Mouse (Mus musculus): ENCODE results near the gene Gabrb3.

Gabrb3 gene

DNA sequence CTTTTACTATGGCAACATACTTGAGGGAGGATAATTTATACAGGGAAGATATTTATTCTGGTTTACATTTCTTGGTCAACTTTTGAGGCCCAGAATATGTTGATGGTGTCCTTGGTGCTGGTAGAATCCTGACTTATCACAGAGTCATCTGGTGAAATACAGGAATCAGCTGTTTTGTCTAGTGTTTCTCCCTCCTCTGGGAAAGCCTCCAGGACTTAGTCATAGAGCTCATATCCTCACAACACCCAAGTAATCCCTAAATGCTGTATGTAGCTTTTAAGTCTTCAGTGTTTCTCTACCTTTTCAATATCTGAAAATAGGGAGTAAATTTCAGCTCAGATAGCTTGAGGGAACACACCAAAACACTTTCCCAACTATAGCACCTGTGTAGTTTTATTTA, 292.2 kb downstream of the Gabrb3 start:
- DNase-seq, result no peak

DNA sequence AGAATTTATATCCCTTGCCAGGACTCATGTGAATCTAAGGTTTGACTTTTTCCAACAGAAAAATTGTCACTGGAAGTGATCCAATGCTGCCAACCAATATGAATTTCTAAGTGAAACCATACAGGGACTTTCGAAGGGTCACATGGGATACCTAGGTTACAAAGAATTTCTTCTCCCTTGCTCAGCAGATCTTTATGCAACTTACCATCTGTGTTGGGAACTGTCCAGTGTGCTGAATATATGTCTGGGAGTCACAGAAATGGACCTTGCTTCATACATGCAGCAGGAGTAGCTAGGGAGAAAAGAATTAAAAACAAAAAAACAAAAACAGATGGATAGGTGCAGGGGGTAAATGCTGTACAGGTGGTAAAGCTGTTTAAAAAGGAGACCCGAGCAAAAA, 327.3 kb downstream of the Gabrb3 start:
- no peak for DNase-seq

- no peak for DNase-seq
Observed at GRCm38 (mm10) chr7:57760466-57760865, 341.0 kb downstream of the Gabrb3 start.

DNA sequence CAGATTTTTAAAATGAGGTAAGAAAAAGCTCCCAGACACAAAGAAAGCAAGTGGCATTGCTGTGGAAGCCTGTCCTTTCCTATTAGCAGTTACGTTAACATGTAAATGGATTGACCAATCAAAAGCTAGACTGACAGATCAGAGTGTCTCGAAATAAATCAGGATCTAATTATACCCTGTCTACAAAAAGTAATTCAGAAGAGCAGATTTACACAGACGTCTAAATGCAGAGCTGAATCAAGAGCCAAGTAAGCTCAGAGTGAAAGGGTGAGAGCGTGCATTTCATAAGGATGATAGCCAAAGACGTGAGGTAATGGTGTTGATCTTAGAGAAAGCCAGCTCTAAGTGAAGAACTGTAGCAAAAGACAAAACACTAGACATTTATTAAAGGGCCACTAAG, 359.3 kb downstream of the Gabrb3 start:
- no peak for DNase-seq

DNA sequence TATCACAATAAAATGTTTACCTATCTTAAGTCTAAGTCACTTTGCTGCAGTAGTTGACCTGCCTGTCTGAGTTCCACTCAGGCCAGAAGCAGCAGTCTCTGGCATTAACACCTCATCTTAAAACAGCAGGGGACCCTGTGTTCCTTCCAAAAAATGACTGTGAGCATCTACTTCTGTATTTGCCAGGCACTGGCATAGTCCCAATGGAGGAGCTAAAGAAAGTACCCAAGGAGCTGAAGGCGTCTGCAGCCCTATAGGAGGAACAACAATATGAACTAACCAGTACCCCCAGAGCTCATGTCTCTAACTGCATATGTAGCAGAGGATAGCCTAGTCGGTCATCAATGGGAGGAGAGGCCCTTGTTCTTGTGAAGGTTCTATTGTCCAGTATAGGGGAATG, 366.6 kb downstream of the Gabrb3 start:
- peak; percentile 33 for DNase-seq

GRCm38 (mm10) chr7:57787520-57787919, 368.0 kb downstream of the Gabrb3 start:
- DNase-seq, result no peak

DNA sequence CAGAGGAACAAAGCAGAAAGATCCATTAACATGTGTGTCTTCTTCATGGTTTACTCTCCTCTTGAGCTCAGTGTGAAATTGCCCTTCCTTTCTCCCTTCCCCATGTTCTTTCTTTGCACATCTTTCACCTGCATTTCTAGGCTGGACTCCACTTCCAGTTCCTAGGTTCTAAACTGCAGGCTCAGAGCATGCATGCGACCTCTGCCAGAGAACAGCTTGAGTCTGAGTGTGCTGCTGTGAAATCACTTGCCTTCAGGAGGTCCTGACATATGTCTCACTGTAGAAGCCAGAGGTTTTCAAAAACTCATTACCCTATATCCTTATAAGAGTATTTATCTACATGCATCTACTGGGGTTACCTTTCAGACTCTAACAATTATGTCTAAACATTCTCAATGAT, 383.8 kb downstream of the Gabrb3 start:
- no peak for DNase-seq

- DNase-seq, result no peak
Observed at GRCm38 (mm10) chr7:57813716-57814115, 394.2 kb downstream of the Gabrb3 start.

GRCm38 (mm10) chr7:57842383-57842896, 422.9 kb downstream of the Gabrb3 start:
- no peak for DNase-seq

DNA sequence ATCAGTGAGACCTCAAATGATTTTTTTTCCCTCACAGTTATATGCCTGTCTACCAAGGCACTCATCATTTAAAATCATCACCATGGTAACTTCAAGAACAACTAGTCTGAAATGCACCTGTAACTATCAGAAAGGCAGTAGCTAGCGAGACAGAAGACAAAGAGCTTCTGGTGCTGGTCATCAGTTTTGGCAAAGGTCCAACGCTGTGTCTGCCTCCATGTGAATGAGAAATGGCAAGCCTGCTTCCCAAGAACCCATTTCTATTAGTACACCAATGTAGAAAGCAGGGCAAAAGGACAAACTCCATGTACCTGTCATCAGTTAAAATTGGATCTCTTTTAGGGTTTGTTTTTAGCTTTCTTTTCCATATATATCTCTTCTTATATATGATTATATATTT, 448.5 kb downstream of the Gabrb3 start:
- DNase-seq, result no peak
